Mouse (Mus musculus) G1E (cell line): Measurements from ENCODE around the gene Dctn5.

ENCODE experiments used
- CTCF ChIP-seq: IDR thresholded peaks from 2 replicates; pipeline ENCODE4 v1.5.1; 2012; ENCODE audit warnings: low read depth, low read length, inconsistent platforms, mixed read lengths
- GATA1 ChIP-seq: IDR thresholded peaks from 2 replicates; pipeline ENCODE4 v1.6.1; 2012; ENCODE audit warnings: borderline replicate concordance, low read length, inconsistent platforms, mixed read lengths
- POLR2AphosphoS5 ChIP-seq: IDR thresholded peaks from 2 replicates; pipeline ENCODE4 v1.6.1; 2012; ENCODE audit warnings: low read depth, low read length, inconsistent platforms; ENCODE audit not compliant: insufficient replicate concordance
- TAL1 ChIP-seq: conservative IDR thresholded peaks from 2 replicates; pipeline ENCODE4 v1.6.1; 2012; ENCODE audit warnings: low read depth, low read length, inconsistent platforms, mixed read lengths

- peak; percentile 68 for TF ChIP-seq CTCF
- no peak for TF ChIP-seq TAL1
- no peak for TF ChIP-seq GATA1
- no peak for TF ChIP-seq POLR2AphosphoS5
Measured at GRCm38 (mm10) chr7:122101747-122102244, 31.0 kb upstream of the Dctn5 start, which contains the start of gene Ndufab1.
